Mouse (Mus musculus): ENCODE results near the gene Ttll11.

- no peak for TF ChIP-seq CTCF (IDR thresholded peaks at IDR 0.05; ENCODE audit: low read depth)
- TF ChIP-seq EP300 (IDR thresholded peaks at IDR 0.05; ENCODE audit: low read depth): no peak
These were observed 24.5 kb downstream of the Ttll11 start for GRCm38 (mm10) chr2:35955211-35955610.
